In genomic region chr4:132308437-132309139, GRCm38 (mm10) we compare ENCODE assay signal across 8 mouse cellular contexts. TPM values are rescaled to one million over a fixed set of nuclear protein-coding genes. Genes with fewer than 3 reads are reported as not detected.
DNase-seq lines count a peak whose midpoint lies in the region; ATAC-seq and TF ChIP-seq lines count a peak whose summit lies in the region.

No protein-coding gene starts in this region.

- no peak for TF ChIP-seq CTCF in bone marrow macrophage, adult 2 months (IDR thresholded peaks at IDR 0.05; ENCODE audit: low read depth, low read length)
- no peak for TF ChIP-seq CTCF in embryonic fibroblast, embryonic 13.5 days (IDR thresholded peaks at IDR 0.05; ENCODE audit: borderline replicate concordance, insufficient read depth, low read length)

- peak overlapping the region; percentile 98 for H3K4me3 ChIP-seq in bone marrow macrophage, adult 2 months (ENCODE audit: insufficient read depth, low read length)
- H3K4me3 ChIP-seq in embryonic fibroblast, embryonic 13.5 days (ENCODE audit: insufficient read depth, low read length): peak overlapping the region; percentile 87
- peak overlapping the region; percentile 79 for H3K4me3 ChIP-seq in heart, embryonic 10.5 days
- H3K4me3 ChIP-seq in kidney, embryonic 15.5 days (replicated peaks): peak overlapping the region; percentile 86

- H3K36me3 ChIP-seq in heart, embryonic 10.5 days: peaks cover 40% of the 10 kb centered on the region
- H3K36me3 ChIP-seq in kidney, embryonic 15.5 days: peaks cover 41% of the 10 kb centered on the region

- DNase-seq in 416B (ENCODE audit: low read depth) (peak; percentile 96), liver (peak; percentile 90)
- peak; percentile 95 for DNase-seq in heart, embryonic 10.5 days (ENCODE audit: low spot score)
- peak; percentile 86 to 92 for DNase-seq in spleen, postnatal 4 days (ENCODE audit: low spot score in 2 of 2)

- no peaks in the 10 kb centered on the region for H3K9me3 ChIP-seq in heart, embryonic 10.5 days
- no peaks in the 10 kb centered on the region for H3K9me3 ChIP-seq in kidney, embryonic 15.5 days (replicated peaks)

- peak overlapping the region; percentile 82 for H3K4me2 ChIP-seq in kidney, embryonic 15.5 days

- ATAC-seq in kidney, embryonic 15.5 days (replicated peaks; ENCODE audit: low FRiP score): peak; percentile 91
- ATAC-seq in monocyte, adult 5-6 weeks (replicated peaks; ENCODE audit: insufficient number of reproducible peaks, low FRiP score, low TSS enrichment, poor library complexity, severe bottlenecking): peak; percentile 96

- TF ChIP-seq POLR2A in bone marrow macrophage, adult 2 months (IDR thresholded peaks at IDR 0.05; ENCODE audit: borderline replicate concordance, low read depth, low read length): peak; percentile 65; the same call in 1 of the 2 replicates
- peak; percentile 100 for TF ChIP-seq POLR2A in embryonic fibroblast, embryonic 13.5 days (IDR thresholded peaks at IDR 0.05; ENCODE audit: low read depth, low read length)

- 1% methylated on average over 41 of the region's 41 CpGs for WGBS in heart, embryonic 10.5 days
- WGBS in kidney, embryonic 15.5 days: 1% methylated on average over 41 of the region's 41 CpGs

- H3K4me1 ChIP-seq in bone marrow macrophage, adult 2 months (ENCODE audit: control insufficient read depth, insufficient read depth, low read length): peaks cover 4% of the 10 kb centered on the region; the same call in 1 of the 2 replicates
- H3K4me1 ChIP-seq in embryonic fibroblast, embryonic 13.5 days (ENCODE audit: control insufficient read depth, insufficient read depth, low read length): no peaks in the 10 kb centered on the region
- H3K4me1 ChIP-seq in heart, embryonic 10.5 days: peaks cover 7% of the 10 kb centered on the region
- H3K4me1 ChIP-seq in kidney, embryonic 15.5 days: peaks cover 12% of the 10 kb centered on the region

- H3K9ac ChIP-seq in kidney, embryonic 15.5 days: peak overlapping the region; percentile 94

- no peaks in the 10 kb centered on the region for H3K27me3 ChIP-seq in heart, embryonic 10.5 days (ENCODE audit: insufficient read depth, poor library complexity, severe bottlenecking)
- H3K27me3 ChIP-seq in kidney, embryonic 15.5 days: no peaks in the 10 kb centered on the region

- peak overlapping the region; percentile 86 for H3K27ac ChIP-seq in bone marrow macrophage, adult 2 months (ENCODE audit: insufficient read depth, low read depth, low read length)
- H3K27ac ChIP-seq in embryonic fibroblast, embryonic 13.5 days (ENCODE audit: insufficient read depth, low read length): peak overlapping the region; percentile 88
- H3K27ac ChIP-seq in heart, embryonic 10.5 days: peak overlapping the region; percentile 94
- H3K27ac ChIP-seq in kidney, embryonic 15.5 days: peak overlapping the region; percentile 92

RNA-seq across cellular contexts. Expression of gene Rab42, which starts 5.4 kb away (rescaled TPM):
- polyA plus RNA-seq in bone marrow macrophage, adult 2 months (2012; ENCODE audit: insufficient read depth, insufficient read length, missing spikeins): 1.5 TPM in 1 of 2 replicates, not detected in the other
- 0.67 TPM in 1 of 2 replicates, not detected in the other for polyA plus RNA-seq in embryonic fibroblast, embryonic 13.5 days (2011; ENCODE audit: insufficient read length, low read depth, missing spikeins)
- polyA plus RNA-seq in heart, embryonic 10.5 days (2016; fragmentation: Nextera tagmentation; extraction: Ambion mirVana): 1.1 and 1.9 TPM in 2 replicates
- polyA plus RNA-seq in kidney, embryonic 15.5 days (2015; fragmentation: Nextera tagmentation; extraction: Ambion mirVana): 3.3 and 3.5 TPM in 2 replicates
- not detected in 3 replicates for total RNA-seq in monocyte, adult 5-6 weeks (2017)

RNA-seq across cellular contexts. Expression of gene Trnau1ap, which starts 20.8 kb away (rescaled TPM):
- 21.2 and 26.1 TPM in 2 replicates for polyA plus RNA-seq in bone marrow macrophage, adult 2 months (2012; ENCODE audit: insufficient read depth, insufficient read length, missing spikeins)
- polyA plus RNA-seq in embryonic fibroblast, embryonic 13.5 days (2011; ENCODE audit: insufficient read length, low read depth, missing spikeins): 29.6 and 33.5 TPM in 2 replicates
- polyA plus RNA-seq in heart, embryonic 10.5 days (2016; fragmentation: Nextera tagmentation; extraction: Ambion mirVana): 82.0 and 92.0 TPM in 2 replicates
- polyA plus RNA-seq in kidney, embryonic 15.5 days (2015; fragmentation: Nextera tagmentation; extraction: Ambion mirVana): 73.6 and 80.5 TPM in 2 replicates
- total RNA-seq in monocyte, adult 5-6 weeks (2017): 42.3 to 56.8 TPM (median 49.3 TPM) in 3 replicates

RNA-seq across cellular contexts. Expression of gene Taf12, which starts 34.4 kb away (rescaled TPM):
- polyA plus RNA-seq in bone marrow macrophage, adult 2 months (2012; ENCODE audit: insufficient read depth, insufficient read length, missing spikeins): 33.6 and 38.5 TPM in 2 replicates
- polyA plus RNA-seq in embryonic fibroblast, embryonic 13.5 days (2011; ENCODE audit: insufficient read length, low read depth, missing spikeins): 36.5 and 38.3 TPM in 2 replicates
- polyA plus RNA-seq in heart, embryonic 10.5 days (2016; fragmentation: Nextera tagmentation; extraction: Ambion mirVana): 42.4 and 52.5 TPM in 2 replicates
- polyA plus RNA-seq in kidney, embryonic 15.5 days (2015; fragmentation: Nextera tagmentation; extraction: Ambion mirVana): 47.7 and 48.3 TPM in 2 replicates
- 16.0 to 41.7 TPM (median 37.0 TPM) in 3 replicates for total RNA-seq in monocyte, adult 5-6 weeks (2017)

RNA-seq across cellular contexts. Expression of gene Rcc1, which starts 44.8 kb away (rescaled TPM):
- 19.5 and 19.8 TPM in 2 replicates for polyA plus RNA-seq in bone marrow macrophage, adult 2 months (2012; ENCODE audit: insufficient read depth, insufficient read length, missing spikeins)
- polyA plus RNA-seq in embryonic fibroblast, embryonic 13.5 days (2011; ENCODE audit: insufficient read length, low read depth, missing spikeins): 33.6 and 34.4 TPM in 2 replicates
- 61.4 and 93.4 TPM in 2 replicates for polyA plus RNA-seq in heart, embryonic 10.5 days (2016; fragmentation: Nextera tagmentation; extraction: Ambion mirVana)
- polyA plus RNA-seq in kidney, embryonic 15.5 days (2015; fragmentation: Nextera tagmentation; extraction: Ambion mirVana): 88.9 and 92.7 TPM in 2 replicates
- 2.9 to 7.7 TPM (median 6.1 TPM) in 3 replicates for total RNA-seq in monocyte, adult 5-6 weeks (2017)

RNA-seq across cellular contexts. Expression of gene Gmeb1, which starts 47.2 kb away (rescaled TPM):
- polyA plus RNA-seq in bone marrow macrophage, adult 2 months (2012; ENCODE audit: insufficient read depth, insufficient read length, missing spikeins): 16.7 and 16.8 TPM in 2 replicates
- polyA plus RNA-seq in embryonic fibroblast, embryonic 13.5 days (2011; ENCODE audit: insufficient read length, low read depth, missing spikeins): 16.8 and 20.9 TPM in 2 replicates
- polyA plus RNA-seq in heart, embryonic 10.5 days (2016; fragmentation: Nextera tagmentation; extraction: Ambion mirVana): 32.5 and 37.6 TPM in 2 replicates
- polyA plus RNA-seq in kidney, embryonic 15.5 days (2015; fragmentation: Nextera tagmentation; extraction: Ambion mirVana): 40.0 and 40.1 TPM in 2 replicates
- 17.3 to 29.1 TPM (median 20.7 TPM) in 3 replicates for total RNA-seq in monocyte, adult 5-6 weeks (2017)

Comparison
In these comparisons a context has a peak if more than half of its experiments do, and no peak if none do; other contexts are left out.
1. Peak in every context shown above with its lines: DNase-seq, ATAC-seq, H3K4me3 ChIP-seq and H3K27ac ChIP-seq.